Mouse (Mus musculus) MEL (cell line): ENCODE results near the gene Stk35.

ENCODE experiments used
- CTCF ChIP-seq, 3 experiments: IDR thresholded peaks in 2 of 3; conservative IDR thresholded peaks in 1 of 3; 2 replicates each; pipeline ENCODE4 v1.5.1; 2011 to 2012; ENCODE audit warnings: low read length in 3 of 3, low read depth in 2 of 3, mild to moderate bottlenecking in 2 of 3, improper control_type of control experiment in 1 of 3, inconsistent platforms in 1 of 3, mixed read lengths in 1 of 3, moderate library complexity in 1 of 3; ENCODE audit not compliant: control insufficient read depth in 1 of 3, insufficient read depth in 1 of 3, poor library complexity in 1 of 3, severe bottlenecking in 1 of 3
- E2F4 ChIP-seq: IDR thresholded peaks from 2 replicates; pipeline ENCODE4 v1.6.1; 2011; ENCODE audit warnings: low read depth, low read length, improper control_type of control experiment, borderline replicate concordance
- ELF1 ChIP-seq: IDR thresholded peaks from 2 replicates; pipeline ENCODE4 v1.6.1; 2014; ENCODE audit warnings: low read depth, mild to moderate bottlenecking, inconsistent platforms, low read length, improper control_type of control experiment, moderate library complexity
- KAT2A ChIP-seq: conservative IDR thresholded peaks from 2 replicates; pipeline ENCODE4 v1.6.1; 2012; ENCODE audit warnings: low read depth, low read length, improper control_type of control experiment, inconsistent platforms
- MAFK ChIP-seq: IDR thresholded peaks from 2 replicates; pipeline ENCODE4 v1.6.1; 2011; ENCODE audit warnings: low read depth, mild to moderate bottlenecking, low read length, improper control_type of control experiment, borderline replicate concordance
- MAX ChIP-seq: IDR thresholded peaks from 2 replicates; pipeline ENCODE4 v1.6.1; 2011; ENCODE audit warnings: low read length, improper control_type of control experiment
- MXI1 ChIP-seq: IDR thresholded peaks from 2 replicates; pipeline ENCODE4 v1.6.1; 2011; ENCODE audit warnings: mild to moderate bottlenecking, low read depth, low read length, improper control_type of control experiment
- POLR2A ChIP-seq, 2 experiments: IDR thresholded peaks; 2 replicates each; pipeline ENCODE4 v1.6.1; 2011 to 2012; ENCODE audit warnings: low read length in 2 of 2, mild to moderate bottlenecking in 2 of 2, control low read depth in 1 of 2, improper control_type of control experiment in 1 of 2, low read depth in 1 of 2, moderate library complexity in 1 of 2; ENCODE audit not compliant: control insufficient read depth in 1 of 2, insufficient read depth in 1 of 2, poor library complexity in 1 of 2
- POLR2AphosphoS2 ChIP-seq: IDR thresholded peaks from 2 replicates; pipeline ENCODE4 v1.6.1; 2011; ENCODE audit warnings: low read length, improper control_type of control experiment
- RAD21 ChIP-seq: IDR thresholded peaks from 2 replicates; pipeline ENCODE4 v1.6.1; 2011; ENCODE audit warnings: mild to moderate bottlenecking, low read depth, low read length, improper control_type of control experiment
- RCOR1 ChIP-seq: IDR thresholded peaks from 2 replicates; pipeline ENCODE4 v1.6.1; 2012; ENCODE audit warnings: low read depth, mild to moderate bottlenecking, inconsistent platforms, low read length, improper control_type of control experiment
- TBP ChIP-seq: IDR thresholded peaks from 2 replicates; pipeline ENCODE4 v1.8.0; 2011; ENCODE audit warnings: low read depth, low read length, improper control_type of control experiment
- ZKSCAN1 ChIP-seq: IDR thresholded peaks from 2 replicates; pipeline ENCODE4 v1.6.1; 2012; ENCODE audit warnings: low read depth, mild to moderate bottlenecking, inconsistent platforms, low read length, improper control_type of control experiment, moderate library complexity

DNA sequence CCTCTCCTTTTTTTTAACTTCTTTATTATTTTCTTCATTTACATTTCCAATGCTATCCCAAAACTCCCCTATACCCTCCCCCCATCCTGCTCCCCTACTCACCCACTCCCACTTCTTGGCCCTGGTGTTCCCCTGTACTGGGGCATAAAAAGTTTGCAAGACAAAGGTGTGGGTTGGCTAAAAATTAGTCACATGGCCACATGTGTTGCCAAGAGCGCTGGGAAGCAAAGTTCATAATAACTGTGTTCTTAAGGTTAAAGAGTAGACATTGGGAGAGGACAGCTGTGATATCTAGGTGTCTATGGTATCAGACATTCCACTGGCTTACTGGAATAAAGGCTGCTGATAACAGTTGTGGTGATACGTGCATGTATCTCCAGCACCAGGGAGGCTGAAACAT lies 46.2 kb downstream of the Stk35 start:
- no peak for TF ChIP-seq RCOR1
- TF ChIP-seq POLR2A (IDR thresholded peaks at IDR 0.05; ENCODE audit: control insufficient read depth in 1 of 2, insufficient read depth in 1 of 2, low read depth in 1 of 2, low read length in 2 of 2, poor library complexity in 1 of 2), result no peak
- TF ChIP-seq CTCF (IDR thresholded peaks at IDR 0.05 in 2 of 3, conservative IDR thresholded peaks at IDR 0.05 in 1 of 3; ENCODE audit: control insufficient read depth in 1 of 3, insufficient read depth in 1 of 3, low read depth in 2 of 3, low read length in 3 of 3, poor library complexity in 1 of 3, severe bottlenecking in 1 of 3), result no peak
- no peak for TF ChIP-seq RAD21
- no peak for TF ChIP-seq MXI1
- TF ChIP-seq KAT2A, result no peak
- TF ChIP-seq E2F4, result no peak
- no peak for TF ChIP-seq MAX
- no peak for TF ChIP-seq POLR2AphosphoS2
- TF ChIP-seq ZKSCAN1, result no peak
- TF ChIP-seq TBP, result no peak
- TF ChIP-seq ELF1, result no peak
- no peak for TF ChIP-seq MAFK
